ENCODE assay signal across 8 mouse cellular contexts in the genomic region with DNA sequence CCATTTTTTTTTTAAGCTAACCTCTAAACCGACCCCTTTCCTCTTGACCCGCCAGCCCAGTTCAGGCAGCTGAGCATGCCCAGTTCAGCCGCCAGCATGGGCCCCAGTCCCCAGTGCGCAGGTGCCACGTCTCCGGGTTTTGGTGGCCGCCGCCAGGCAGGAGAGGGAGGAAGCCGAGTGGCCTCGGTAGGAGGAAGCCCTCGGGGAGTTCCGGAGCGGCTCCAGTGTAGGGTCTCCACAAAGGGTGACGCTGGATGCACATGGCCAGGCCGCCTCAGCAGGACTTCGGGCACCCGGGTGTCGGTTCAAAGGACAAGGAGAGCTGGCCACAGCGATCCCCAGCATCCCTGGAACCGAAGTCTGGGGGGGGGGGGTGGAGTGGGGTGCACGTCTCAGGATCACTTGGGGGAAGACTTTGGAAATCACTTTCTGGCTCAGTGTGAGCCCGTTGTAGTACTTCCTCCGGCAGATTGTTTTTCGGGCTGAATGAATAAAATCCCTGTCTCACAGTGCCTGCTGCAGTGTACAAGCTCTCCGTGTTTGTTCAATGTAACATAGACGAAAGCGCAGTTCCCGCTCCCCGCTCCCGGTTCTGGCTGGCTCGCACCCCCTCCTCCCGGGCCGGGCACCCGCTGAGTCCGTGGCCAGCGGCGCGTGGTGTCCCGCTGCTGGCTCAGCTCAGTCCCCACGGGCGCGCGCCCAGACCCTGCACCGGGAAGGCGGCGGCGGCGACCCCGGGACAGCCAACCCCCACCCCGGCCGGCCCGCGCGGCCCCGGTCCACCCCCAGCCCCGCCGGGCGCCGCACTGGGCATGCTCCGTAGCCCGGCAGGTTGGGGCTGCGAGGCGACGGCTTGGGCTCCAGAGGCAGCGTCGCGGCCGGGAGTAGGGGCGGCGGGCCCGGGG. TPM values are rescaled to one million over a fixed set of nuclear protein-coding genes. Genes with fewer than 3 reads are reported as not detected.
DNase-seq lines count a peak whose midpoint lies in the region; ATAC-seq and TF ChIP-seq lines count a peak whose summit lies in the region.

Gene Plcb4, plus strand, starts transcription at position 526 of the 905 bp plus-strand sequence.

- TF ChIP-seq CTCF in C2C12 (IDR thresholded peaks at IDR 0.05; ENCODE audit: control insufficient read depth, insufficient read depth, insufficient read length): no peak
- no peak for TF ChIP-seq CTCF in midbrain, postnatal 0 days (IDR thresholded peaks at IDR 0.05)
- TF ChIP-seq CTCF in spleen, adult 2 months (IDR thresholded peaks at IDR 0.05; ENCODE audit: extremely low read depth, insufficient read depth, insufficient read length, insufficient replicate concordance): no peak

- DNase-seq in brain, embryonic 18.5 days (ENCODE audit: low read depth, low spot score): peak; percentile 49
- peak; percentile 91 for DNase-seq in forebrain, embryonic 10.5 days (ENCODE audit: extremely low spot score, low spot score)
- DNase-seq in liver: peak; percentile 82
- peak; percentile 88 for DNase-seq in midbrain, postnatal 0 days (ENCODE audit: low spot score)
- peak; percentile 4 to 56 for DNase-seq in spleen, adult 2 months (ENCODE audit: low read depth in 1 of 2, low spot score in 2 of 2)

- H3K27me3 ChIP-seq in C2C12 (ENCODE audit: control insufficient read depth, insufficient read depth, insufficient read length): no peaks in the 10 kb centered on the region
- H3K27me3 ChIP-seq in forebrain, embryonic 10.5 days (ENCODE audit: poor library complexity, severe bottlenecking): no peaks in the 10 kb centered on the region
- no peaks in the 10 kb centered on the region for H3K27me3 ChIP-seq in heart, embryonic 13.5 days (replicated peaks)
- no peaks in the 10 kb centered on the region for H3K27me3 ChIP-seq in kidney, embryonic 16.5 days (ENCODE audit: insufficient read depth, low read length)
- H3K27me3 ChIP-seq in midbrain, postnatal 0 days (ENCODE audit: insufficient read depth, low read length): no peaks in the 10 kb centered on the region
- peaks cover 8% of the 10 kb centered on the region for H3K27me3 ChIP-seq in spleen, adult 2 months (ENCODE audit: control insufficient read depth, insufficient read depth, low read length)

- peaks cover 30% of the 10 kb centered on the region for H3K4me1 ChIP-seq in forebrain, embryonic 10.5 days
- H3K4me1 ChIP-seq in heart, embryonic 13.5 days: peaks cover 12% of the 10 kb centered on the region
- no peaks in the 10 kb centered on the region for H3K4me1 ChIP-seq in kidney, embryonic 16.5 days (ENCODE audit: insufficient read depth, low read length)
- no peaks in the 10 kb centered on the region for H3K4me1 ChIP-seq in midbrain, postnatal 0 days (ENCODE audit: insufficient read depth, low read length)
- H3K4me1 ChIP-seq in spleen, adult 2 months (ENCODE audit: control insufficient read depth, insufficient read depth, insufficient read length): no peaks in the 10 kb centered on the region; the same call in 1 of the 2 replicates

- WGBS in forebrain, embryonic 10.5 days: under 1% methylated on average over 71 of the region's 71 CpGs
- WGBS in heart, embryonic 13.5 days: under 1% methylated on average over 57 of the region's 71 CpGs
- WGBS in kidney, embryonic 16.5 days: under 1% methylated on average over 55 of the region's 71 CpGs
- under 1% methylated on average over 59 of the region's 71 CpGs for WGBS in midbrain, postnatal 0 days
- WGBS in spleen, adult 2 months: 2% methylated on average over 68 of the region's 71 CpGs

- peak within 1 kb of the TSS; percentile 99 for H3K27ac ChIP-seq in forebrain, embryonic 10.5 days
- peak within 1 kb of the TSS; percentile 98 for H3K27ac ChIP-seq in heart, embryonic 13.5 days (replicated peaks)
- H3K27ac ChIP-seq in kidney, embryonic 16.5 days (ENCODE audit: low read length): peak within 1 kb of the TSS; percentile 99
- peak within 1 kb of the TSS; percentile 98 for H3K27ac ChIP-seq in midbrain, postnatal 0 days (ENCODE audit: low read depth, low read length)
- H3K27ac ChIP-seq in spleen, adult 2 months (ENCODE audit: insufficient read depth, low read length): peak within 1 kb of the TSS; percentile 84

- peak within 1 kb of the TSS; percentile 76 for H3K4me2 ChIP-seq in heart, embryonic 13.5 days
- peak within 1 kb of the TSS; percentile 78 for H3K4me2 ChIP-seq in kidney, embryonic 16.5 days (replicated peaks; ENCODE audit: low read depth, low read length)
- peak within 1 kb of the TSS; percentile 76 for H3K4me2 ChIP-seq in midbrain, postnatal 0 days (ENCODE audit: low read depth, low read length, poor library complexity, severe bottlenecking)

- H3K9ac ChIP-seq in heart, embryonic 13.5 days: peak within 1 kb of the TSS; percentile 97
- H3K9ac ChIP-seq in kidney, embryonic 16.5 days (replicated peaks; ENCODE audit: low read length): peak within 1 kb of the TSS; percentile 93
- peak within 1 kb of the TSS; percentile 90 for H3K9ac ChIP-seq in midbrain, postnatal 0 days (replicated peaks; ENCODE audit: low read length, poor library complexity, severe bottlenecking)

- peak within 1 kb of the TSS; percentile 41 for H3K4me3 ChIP-seq in C2C12 (ENCODE audit: insufficient read depth, poor library complexity, severe bottlenecking)
- peak within 1 kb of the TSS; percentile 80 for H3K4me3 ChIP-seq in forebrain, embryonic 10.5 days
- H3K4me3 ChIP-seq in heart, embryonic 13.5 days: peak within 1 kb of the TSS; percentile 90
- H3K4me3 ChIP-seq in kidney, embryonic 16.5 days (ENCODE audit: low read length): peak within 1 kb of the TSS; percentile 84
- peak within 1 kb of the TSS; percentile 80 for H3K4me3 ChIP-seq in midbrain, postnatal 0 days (ENCODE audit: low read depth, low read length)
- H3K4me3 ChIP-seq in spleen, adult 2 months (ENCODE audit: extremely low read depth, insufficient read depth, insufficient read length): peak within 1 kb of the TSS; percentile 68

- no peaks in the 10 kb centered on the region for H3K79me3 ChIP-seq in C2C12 (ENCODE audit: low read depth)

- H3K36me3 ChIP-seq in C2C12 (ENCODE audit: control insufficient read depth, insufficient read depth): no peaks in the 10 kb centered on the region
- H3K36me3 ChIP-seq in forebrain, embryonic 10.5 days (replicated peaks): peaks cover 1% of the 10 kb centered on the region
- no peaks in the 10 kb centered on the region for H3K36me3 ChIP-seq in heart, embryonic 13.5 days
- H3K36me3 ChIP-seq in kidney, embryonic 16.5 days (ENCODE audit: insufficient read depth, low read length): no peaks in the 10 kb centered on the region
- no peaks in the 10 kb centered on the region for H3K36me3 ChIP-seq in midbrain, postnatal 0 days (ENCODE audit: insufficient read depth, low read length)
- H3K36me3 ChIP-seq in spleen, adult 2 months (ENCODE audit: control insufficient read depth, insufficient read depth, low read length): no peaks in the 10 kb centered on the region

- peak within 1 kb of the TSS; percentile 97 for H3ac ChIP-seq in C2C12 (ENCODE audit: control insufficient read depth, insufficient read length, low read depth)

- peaks cover under 1% of the 10 kb centered on the region; the same call in 1 of the 2 replicates for H3K9me3 ChIP-seq in forebrain, embryonic 10.5 days
- H3K9me3 ChIP-seq in heart, embryonic 13.5 days: no peaks in the 10 kb centered on the region
- no peaks in the 10 kb centered on the region for H3K9me3 ChIP-seq in kidney, embryonic 16.5 days (ENCODE audit: low read length)
- H3K9me3 ChIP-seq in midbrain, postnatal 0 days (ENCODE audit: low read length): no peaks in the 10 kb centered on the region

- peak; percentile 78 for ATAC-seq in heart, embryonic 13.5 days (ENCODE audit: extremely low read depth, insufficient number of reproducible peaks, low FRiP score, low TSS enrichment)
- peak; percentile 95 for ATAC-seq in kidney, embryonic 16.5 days (ENCODE audit: low FRiP score, low TSS enrichment)
- peak; percentile 93 for ATAC-seq in midbrain, postnatal 0 days (ENCODE audit: low FRiP score)

- H3K79me2 ChIP-seq in C2C12 (ENCODE audit: control insufficient read depth, insufficient read depth): no peaks in the 10 kb centered on the region

- TF ChIP-seq POLR2A in spleen, adult 2 months (IDR thresholded peaks at IDR 0.05; ENCODE audit: low read depth, low read length): peak; percentile 5

TF ChIP-seq in C2C12, 6 proteins besides CTCF, POLR2A, EP300 and RAD21:
- TF ChIP-seq MYOG (IDR thresholded peaks at IDR 0.05; ENCODE audit: control insufficient read depth, extremely low read depth, insufficient read length) (no peak), FOSL1 (IDR thresholded peaks at IDR 0.05; ENCODE audit: insufficient read depth, low read length, poor library complexity, severe bottlenecking) (no peak), USF1 (IDR thresholded peaks at IDR 0.05; ENCODE audit: low read depth) (no peak), MAX (IDR thresholded peaks at IDR 0.05) (no peak), CEBPB (IDR thresholded peaks at IDR 0.05; ENCODE audit: low read depth) (no peak), MYOD1 (IDR thresholded peaks at IDR 0.05; ENCODE audit: control insufficient read depth, insufficient read length, low read depth) (no peak)

RNA-seq across cellular contexts. Expression of gene Plcb4, which starts in this region (rescaled TPM):
- 3.0 TPM for polyA plus RNA-seq in C2C12 (2012; fragmentation: generic; extraction: Trizol)
- polyA plus RNA-seq in forebrain, embryonic 10.5 days (2016; fragmentation: Nextera tagmentation; extraction: Ambion mirVana): 15.9 and 16.0 TPM in 2 replicates
- polyA plus RNA-seq in heart, embryonic 13.5 days (2015; fragmentation: Nextera tagmentation; extraction: Ambion mirVana): 26.0 and 27.3 TPM in 2 replicates
- polyA plus RNA-seq in kidney, embryonic 16.5 days (2015; fragmentation: Nextera tagmentation; extraction: Ambion mirVana): 17.3 and 18.9 TPM in 2 replicates
- 62.0 and 66.6 TPM in 2 replicates for total RNA-seq in midbrain, postnatal 0 days (2014; rRNA removed)
- polyA plus RNA-seq in midbrain, postnatal 0 days (2015; fragmentation: Nextera tagmentation; extraction: Ambion mirVana): 26.1 and 31.4 TPM in 2 replicates
- polyA plus RNA-seq in spleen, adult 2 months (2012; rRNA removed): 2.4 and 2.7 TPM in 2 replicates

Comparison
In these comparisons a context has a peak if more than half of its experiments do, and no peak if none do; other contexts are left out.
1. Peak in every context shown above with its lines: DNase-seq, ATAC-seq, H3K4me3 ChIP-seq and H3K27ac ChIP-seq.
2. DNase-seq: peak in every context shown above with its lines; median percentile 91 in forebrain, embryonic 10.5 days; 88 in midbrain, postnatal 0 days; 82 in liver; 49 in brain, embryonic 18.5 days; 30 in spleen, adult 2 months.